Mouse (Mus musculus) hindbrain, postnatal 0 days (tissue): ENCODE data around the gene Nuak1. TPM values are rescaled to one million over a fixed set of nuclear protein-coding genes. Genes with fewer than 3 reads are reported as not detected.
A peak's percentile ranks its signal among the peaks of the same experiment; 100 is the strongest.

Experiments used
- ATAC-seq: fragments of 200-750 bp; cut with Nextera tagmentation; 2 replicates; pipeline ENCODE4 v1.8.0; 2017; ENCODE audit warnings: mild to moderate bottlenecking, moderate TSS enrichment, moderate library complexity
- DNase-seq: peaks from one replicate; pipeline ENCODE4 v3.0.0-alpha.2; 2015; ENCODE audit warnings: low spot score
- H3K27ac ChIP-seq: fragments of 300-500 bp; sonication (generic); 2 replicates; pipeline ENCODE4 v1.5.1; 2014; ENCODE audit warnings: mild to moderate bottlenecking
- H3K27me3 ChIP-seq: fragments of 300-500 bp; sonication (generic); 2 replicates; pipeline ENCODE4 v1.6.1; 2014; ENCODE audit warnings: low read length, mixed read lengths; ENCODE audit not compliant: insufficient read depth
- H3K36me3 ChIP-seq: fragments of 300-500 bp; sonication (generic); 2 replicates; pipeline ENCODE4 v1.6.1; 2014; ENCODE audit warnings: low read length, mixed read lengths; ENCODE audit not compliant: insufficient read depth
- H3K4me1 ChIP-seq: fragments of 300-500 bp; sonication (generic); 2 replicates; pipeline ENCODE4 v1.6.1; 2014; ENCODE audit warnings: antibody characterized with exemption, low read length, mixed read lengths; ENCODE audit not compliant: insufficient read depth
- H3K4me2 ChIP-seq: fragments of 300-500 bp; sonication (generic); 2 replicates; pipeline ENCODE4 v1.6.1; 2014; ENCODE audit warnings: low read depth, mild to moderate bottlenecking, low read length, moderate library complexity, mixed read lengths
- H3K4me3 ChIP-seq: fragments of 300-500 bp; sonication (generic); 2 replicates; pipeline ENCODE4 v1.5.1; 2014; ENCODE audit warnings: low read length
- H3K9ac ChIP-seq: fragments of 300-500 bp; sonication (generic); replicated peaks from 2 replicates; pipeline ENCODE4 v1.6.1; 2014; ENCODE audit warnings: mild to moderate bottlenecking, low read length, moderate library complexity, mixed read lengths
- H3K9me3 ChIP-seq: fragments of 300-500 bp; sonication (generic); 2 replicates; pipeline ENCODE4 v1.6.1; 2016; ENCODE audit warnings: low read length, mixed read lengths
- CTCF ChIP-seq: IDR thresholded peaks from 2 replicates; pipeline ENCODE4 v1.5.1; 2016; ENCODE audit warnings: antibody characterized with exemption, control low read depth, low read depth
- WGBS: fragments of 180-500 bp; shearing (Covaris S2); extraction: QIAGEN DNeasy Blood & Tissue Kit; methylation state at CpG from one replicate; pipeline ENCODE4 v1.1.7; 2014; 5-methylcytosine and 5-hydroxymethylcytosine counted together
- polyA plus RNA-seq: library from polyadenylated mRNA; unstranded; fragments of >200 nt; fragmentation: Nextera tagmentation; extraction: Ambion mirVana; gene quantifications from 2 replicates; pipeline ENCODE4 v1.2.1, GENCODE M21; 2015
- total RNA-seq: library from RNA; depleted of rRNA; stranded (reverse); fragments of >200 nt; gene quantifications from 2 replicates; pipeline ENCODE4 v1.2.3, GENCODE M21; 2014

Gene Nuak1
- total and polyA plus RNA-seq, 2 experiments from 2014 or later, result 3.0 to 23.3 TPM

DNA sequence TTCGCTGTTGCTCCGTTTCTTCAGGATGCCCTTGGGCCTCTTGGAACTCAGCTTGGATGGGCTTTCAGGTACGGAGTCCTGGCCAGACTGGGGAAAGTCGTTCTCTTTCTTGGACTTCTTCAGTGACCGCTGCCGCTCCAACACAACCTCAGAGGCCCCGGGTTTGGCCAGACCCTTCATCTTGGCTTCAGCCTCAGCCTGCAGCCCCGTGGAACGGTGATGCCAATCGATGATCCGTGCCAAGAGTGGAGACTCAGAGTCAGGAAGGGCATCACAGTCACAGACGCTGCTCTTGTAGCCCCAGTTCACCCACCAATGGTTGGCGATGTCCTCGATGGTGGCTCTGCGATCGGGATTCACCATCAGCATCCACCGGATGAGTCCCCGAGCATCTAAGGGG is 65.4 kb downstream of the Nuak1 start:
- H3K9me3 ChIP-seq, result no peaks in the 10 kb centered on the region
- TF ChIP-seq CTCF, result no peak
- H3K9ac ChIP-seq, result no peak overlapping the region
- H3K36me3 ChIP-seq, result peaks cover 26% of the 10 kb centered on the region
- H3K4me3 ChIP-seq, result no peak overlapping the region
- no peak overlapping the region for H3K4me2 ChIP-seq
- H3K27me3 ChIP-seq, result no peaks in the 10 kb centered on the region
- peaks cover 15% of the 10 kb centered on the region; the same call in 1 of the 2 replicates for H3K4me1 ChIP-seq
- DNase-seq, result no peak
- no peak overlapping the region for H3K27ac ChIP-seq
- WGBS, result 93% methylated on average over 18 of the region's 18 CpGs
- ATAC-seq, result no peak

GRCm38 (mm10) chr10:84373476-84373875 is 66.9 kb downstream of the Nuak1 start:
- Histone ChIP-seq H3K4me1 (peaks cover 15% of the 10 kb centered on the region; the same call in 1 of the 2 replicates), H3K27me3 (no peaks in the 10 kb centered on the region), H3K9ac (no peak overlapping the region), H3K27ac (no peak overlapping the region), H3K4me2 (no peak overlapping the region), H3K36me3 (peaks cover 16% of the 10 kb centered on the region), H3K9me3 (no peaks in the 10 kb centered on the region), H3K4me3 (no peak overlapping the region)
- 87% methylated on average over 2 of the region's 2 CpGs for WGBS
- no peak for DNase-seq
- no peak for TF ChIP-seq CTCF
- ATAC-seq, result no peak

DNA sequence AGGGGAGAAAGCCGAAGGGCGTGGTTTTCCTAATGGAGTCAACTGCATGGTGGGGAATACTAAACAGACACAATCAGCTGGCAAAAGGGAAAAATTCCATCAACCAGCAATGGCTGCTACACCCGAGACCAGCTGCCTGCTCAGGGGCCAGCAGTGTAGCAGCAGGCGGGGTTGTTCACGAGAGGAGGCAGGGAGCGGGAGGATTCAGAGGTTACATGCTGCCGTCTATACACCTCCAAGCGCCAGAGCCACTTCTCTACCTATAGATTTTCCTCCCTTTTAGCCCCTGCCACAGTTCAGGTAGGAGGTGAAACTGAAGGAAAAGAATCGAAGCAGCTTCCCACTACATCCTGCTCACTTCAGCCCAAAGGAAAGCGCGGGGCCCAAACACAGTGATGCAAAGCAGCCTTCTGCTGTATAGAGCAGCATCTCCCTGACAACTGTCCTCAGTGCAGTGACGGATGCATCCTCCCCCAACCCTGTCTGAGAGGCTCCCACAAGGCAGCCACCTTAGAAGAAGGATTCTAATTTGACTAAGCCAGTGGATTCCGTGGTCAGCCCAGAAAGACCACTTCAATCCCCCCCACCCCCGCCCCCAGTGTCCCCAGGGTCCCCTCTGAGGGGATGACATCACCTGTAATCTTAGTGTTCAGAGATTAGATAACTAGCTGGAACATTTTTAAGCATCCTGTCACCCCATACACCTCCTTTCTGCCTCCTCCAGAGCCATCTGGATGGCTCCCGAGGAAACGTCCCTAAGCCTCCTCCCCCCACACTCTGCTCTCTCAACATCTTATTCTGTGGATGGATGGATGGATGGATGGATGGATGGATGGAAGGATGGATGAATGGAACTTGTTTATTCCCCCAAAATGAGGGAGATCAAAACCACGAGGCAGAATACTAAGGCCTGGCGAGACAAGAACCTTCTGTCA is 68.0 kb downstream of the Nuak1 start:
- Histone ChIP-seq H3K4me2 (peak overlapping the region; percentile 2; the same call in 1 of the 2 replicates), H3K27ac (peak overlapping the region; percentile 17; the same call in 1 of the 2 replicates), H3K27me3 (no peaks in the 10 kb centered on the region), H3K4me1 (peaks cover 15% of the 10 kb centered on the region; the same call in 1 of the 2 replicates), H3K36me3 (peaks cover 16% of the 10 kb centered on the region), H3K9me3 (no peaks in the 10 kb centered on the region), H3K4me3 (no peak overlapping the region), H3K9ac (no peak overlapping the region)
- DNase-seq (peak; percentile 55), ATAC-seq (peak; percentile 88)
- WGBS, result 22% methylated on average over 18 of the region's 18 CpGs
- TF ChIP-seq CTCF, result no peak

- ATAC-seq, result peak; percentile 36; the same call in 1 of the 2 replicates
- WGBS, result 28% methylated on average over 10 of the region's 10 CpGs
- Histone ChIP-seq H3K27me3 (no peaks in the 10 kb centered on the region), H3K9ac (no peak overlapping the region), H3K4me1 (peaks cover 15% of the 10 kb centered on the region; the same call in 1 of the 2 replicates), H3K27ac (peak overlapping the region; percentile 17; the same call in 1 of the 2 replicates), H3K4me3 (no peak overlapping the region), H3K9me3 (no peaks in the 10 kb centered on the region), H3K36me3 (peaks cover 16% of the 10 kb centered on the region), H3K4me2 (peak overlapping the region; percentile 2; the same call in 1 of the 2 replicates)
- no peak for DNase-seq
- no peak for TF ChIP-seq CTCF
Observed at GRCm38 (mm10) chr10:84371681-84372160, 68.7 kb downstream of the Nuak1 start.

- Histone ChIP-seq H3K4me1 (peaks cover 15% of the 10 kb centered on the region; the same call in 1 of the 2 replicates), H3K4me3 (no peak overlapping the region), H3K36me3 (peaks cover 16% of the 10 kb centered on the region), H3K9ac (no peak overlapping the region), H3K27me3 (no peaks in the 10 kb centered on the region), H3K4me2 (0 out of 2 replicates have a peak overlapping the region, but pooled peaks have one; percentile 2), H3K9me3 (no peaks in the 10 kb centered on the region), H3K27ac (no peak overlapping the region)
- DNase-seq, result no peak
- TF ChIP-seq CTCF, result no peak
- WGBS, result 44% methylated on average over 4 of the region's 4 CpGs
- ATAC-seq, result no peak
Observed at GRCm38 (mm10) chr10:84371230-84371629, 69.2 kb downstream of the Nuak1 start.

- Histone ChIP-seq H3K9me3 (no peaks in the 10 kb centered on the region), H3K36me3 (peaks cover 12% of the 10 kb centered on the region), H3K4me1 (peaks cover 15% of the 10 kb centered on the region; the same call in 1 of the 2 replicates), H3K27me3 (no peaks in the 10 kb centered on the region), H3K27ac (no peak overlapping the region), H3K4me2 (no peak overlapping the region), H3K9ac (no peak overlapping the region), H3K4me3 (no peak overlapping the region)
- DNase-seq, result no peak
- no peak for ATAC-seq
- no peak for TF ChIP-seq CTCF
- WGBS, result 89% methylated on average over 11 of the region's 11 CpGs
Observed at GRCm38 (mm10) chr10:84369646-84370314, 70.6 kb downstream of the Nuak1 start.
